Mouse (Mus musculus) heart, postnatal 0 days (tissue): ENCODE measurements around the gene Smim13.

Experiments used
- CTCF ChIP-seq: IDR thresholded peaks from 2 replicates; pipeline ENCODE4 v1.5.1; 2016; ENCODE audit warnings: antibody characterized with exemption, control low read depth, low read depth
- EP300 ChIP-seq: IDR thresholded peaks from 2 replicates; pipeline ENCODE4 v1.6.1; 2016; ENCODE audit warnings: antibody characterized with exemption, low read depth

DNA sequence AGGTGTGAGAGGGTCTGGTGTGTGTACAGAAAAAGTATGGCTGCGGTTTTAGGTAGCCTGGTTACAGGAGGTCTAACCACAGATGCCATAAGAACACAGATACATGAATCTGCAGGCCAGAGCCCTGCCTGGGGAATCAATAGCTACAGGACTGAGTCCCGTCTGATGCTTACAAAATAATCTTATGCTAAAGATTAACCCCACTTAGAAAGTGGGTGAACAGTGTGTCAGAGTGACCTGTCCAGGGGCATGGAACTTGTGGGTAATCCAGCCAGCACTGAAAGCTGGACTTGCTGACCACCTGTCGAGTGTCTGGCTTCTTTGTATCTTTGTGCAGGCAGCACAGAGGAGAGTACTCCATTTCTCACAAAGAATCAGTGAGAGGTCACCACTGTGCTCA lies 33.4 kb upstream of the Smim13 start:
- TF ChIP-seq EP300 (no peak), CTCF (no peak)
